Mouse (Mus musculus) liver, embryonic 12.5 days (tissue): Measurements from ENCODE around the gene Nktr. TPM values are rescaled to one million over a fixed set of nuclear protein-coding genes. Genes with fewer than 3 reads are reported as not detected.

ENCODE experiments used
- ATAC-seq: fragments of 200-750 bp; cut with Nextera tagmentation; 2 replicates; pipeline ENCODE4 v1.8.0; 2017; ENCODE audit warnings: moderate number of reproducible peaks, mild to moderate bottlenecking, moderate library complexity
- H3K27ac ChIP-seq: fragments of 300-500 bp; sonication (generic); 2 replicates; pipeline ENCODE4 v1.5.1; 2016; ENCODE audit warnings: mild to moderate bottlenecking
- H3K27me3 ChIP-seq: fragments of 300-500 bp; sonication (generic); replicated peaks from 2 replicates; pipeline ENCODE4 v1.6.1; 2016; ENCODE audit warnings: mild to moderate bottlenecking, moderate library complexity
- H3K36me3 ChIP-seq: fragments of 300-500 bp; sonication (generic); 2 replicates; pipeline ENCODE4 v1.6.1; 2016; ENCODE audit warnings: mild to moderate bottlenecking, moderate library complexity
- H3K4me1 ChIP-seq: fragments of 300-500 bp; sonication (generic); 2 replicates; pipeline ENCODE4 v1.6.1; 2016
- H3K4me2 ChIP-seq: fragments of 300-500 bp; sonication (generic); 2 replicates; pipeline ENCODE4 v1.6.1; 2016; ENCODE audit warnings: mild to moderate bottlenecking, moderate library complexity
- H3K4me3 ChIP-seq: fragments of 300-500 bp; sonication (generic); 2 replicates; pipeline ENCODE4 v1.5.1; 2016; ENCODE audit warnings: mild to moderate bottlenecking, moderate library complexity
- H3K9ac ChIP-seq: fragments of 300-500 bp; sonication (generic); 2 replicates; pipeline ENCODE4 v1.6.1; 2016; ENCODE audit warnings: mild to moderate bottlenecking, moderate library complexity
- H3K9me3 ChIP-seq: fragments of 300-500 bp; sonication (generic); replicated peaks from 2 replicates; pipeline ENCODE4 v1.6.1; 2016; ENCODE audit warnings: mild to moderate bottlenecking, moderate library complexity
- WGBS: fragments of 180-500 bp; shearing (Covaris S2); methylation state at CpG from one replicate; pipeline ENCODE4 v1.1.7; 2016; ENCODE audit not compliant: insufficient replicate concordance; 5-methylcytosine and 5-hydroxymethylcytosine counted together
- polyA plus RNA-seq: library from polyadenylated mRNA; unstranded; fragments of >200 nt; fragmentation: Nextera tagmentation; extraction: Ambion mirVana; gene quantifications from 2 replicates; pipeline ENCODE4 v1.2.1, GENCODE M21; 2016

The Nktr gene
- polyA plus RNA-seq, 1 experiment from 2014 or later, result 34.0 TPM

DNA sequence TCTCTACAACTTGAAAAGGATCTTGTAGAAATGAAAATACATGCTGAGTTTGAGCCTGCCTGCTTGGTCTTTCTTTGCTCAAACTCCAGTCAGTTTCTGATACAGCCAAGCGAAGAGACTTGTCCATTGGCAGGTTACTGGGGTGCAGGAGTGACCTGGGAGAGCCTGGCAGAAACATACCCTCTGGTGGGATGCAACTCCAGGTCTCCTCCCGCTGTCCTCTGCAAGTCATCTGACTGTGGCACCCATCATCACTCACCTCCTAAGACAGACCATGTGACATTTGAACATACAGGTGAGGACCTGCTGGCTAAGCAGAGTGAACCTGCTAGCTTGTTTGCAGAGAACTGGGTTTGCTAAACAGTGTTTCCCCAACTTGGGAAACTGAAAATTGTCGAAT lies 37.8 kb downstream of the Nktr start:
- H3K36me3 ChIP-seq, result peaks cover 49% of the 10 kb centered on the region
- H3K9me3 ChIP-seq, result no peaks in the 10 kb centered on the region

DNA sequence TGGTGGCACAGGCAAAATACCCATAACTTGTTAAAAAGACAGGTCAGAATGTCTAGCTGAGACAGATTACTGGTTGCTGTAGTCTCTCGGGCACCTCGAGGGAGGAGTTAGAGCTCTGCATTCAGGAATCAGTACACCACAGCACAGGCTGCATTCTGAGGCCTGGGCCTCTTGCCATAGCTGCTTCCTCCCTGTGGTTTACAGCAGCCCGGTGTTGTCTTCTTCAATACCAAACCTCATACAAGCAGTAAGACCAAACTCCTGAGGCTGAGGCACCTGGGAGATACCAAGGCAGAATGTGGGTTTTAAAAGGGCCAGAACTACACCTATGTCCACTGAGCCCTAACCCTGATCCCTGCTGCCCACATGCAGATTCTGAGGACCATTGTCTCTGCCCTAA lies 38.5 kb downstream of the Nktr start:
- 30% methylated on average over 3 of the region's 3 CpGs for WGBS
- H3K9ac ChIP-seq, result no peak overlapping the region
- peaks cover 30% of the 10 kb centered on the region for H3K4me1 ChIP-seq
- H3K4me3 ChIP-seq, result no peak overlapping the region
- peaks cover 46% of the 10 kb centered on the region for H3K36me3 ChIP-seq
- no peak for ATAC-seq
- peaks cover 51% of the 10 kb centered on the region for H3K27me3 ChIP-seq
- H3K4me2 ChIP-seq, result no peak overlapping the region
- no peaks in the 10 kb centered on the region for H3K9me3 ChIP-seq
- H3K27ac ChIP-seq, result no peak overlapping the region

More for the DNA sequence above, 37.8 kb downstream of the Nktr start:
- Histone ChIP-seq H3K4me2 (no peak overlapping the region), H3K27me3 (peaks cover 45% of the 10 kb centered on the region), H3K4me3 (no peak overlapping the region), H3K9ac (no peak overlapping the region), H3K4me1 (peaks cover 30% of the 10 kb centered on the region), H3K27ac (no peak overlapping the region)
- 81% methylated on average over 3 of the region's 3 CpGs for WGBS
- no peak for ATAC-seq

- 57% methylated on average over 10 of the region's 10 CpGs for WGBS
- Histone ChIP-seq H3K4me1 (peaks cover 30% of the 10 kb centered on the region), H3K36me3 (peaks cover 47% of the 10 kb centered on the region), H3K9ac (no peak overlapping the region), H3K27ac (no peak overlapping the region), H3K9me3 (no peaks in the 10 kb centered on the region), H3K4me2 (peak overlapping the region; percentile 81), H3K27me3 (peaks cover 52% of the 10 kb centered on the region), H3K4me3 (peak overlapping the region; percentile 61; the same call in 1 of the 2 replicates)
- no peak for ATAC-seq
Observed at GRCm38 (mm10) chr9:121757835-121758814, 39.2 kb downstream of the Nktr start.

GRCm38 (mm10) chr9:121759091-121760081 lies 40.4 kb downstream of the Nktr start, which contains the start of gene Zfp651:
Gene Zfp651 (plus strand): TSS chr9:121759330.
- Histone ChIP-seq H3K36me3 (peaks cover 39% of the 10 kb centered on the region), H3K9me3 (no peaks in the 10 kb centered on the region), H3K27me3 (peaks cover 52% of the 10 kb centered on the region), H3K9ac (peak within 1 kb of the TSS; percentile 64), H3K4me1 (peaks cover 30% of the 10 kb centered on the region), H3K27ac (peak within 1 kb of the TSS; percentile 67), H3K4me3 (peak within 1 kb of the TSS; percentile 61), H3K4me2 (peak within 1 kb of the TSS; percentile 81)
- under 1% methylated on average over 80 of the region's 97 CpGs for WGBS
- ATAC-seq, result peak; percentile 54

DNA sequence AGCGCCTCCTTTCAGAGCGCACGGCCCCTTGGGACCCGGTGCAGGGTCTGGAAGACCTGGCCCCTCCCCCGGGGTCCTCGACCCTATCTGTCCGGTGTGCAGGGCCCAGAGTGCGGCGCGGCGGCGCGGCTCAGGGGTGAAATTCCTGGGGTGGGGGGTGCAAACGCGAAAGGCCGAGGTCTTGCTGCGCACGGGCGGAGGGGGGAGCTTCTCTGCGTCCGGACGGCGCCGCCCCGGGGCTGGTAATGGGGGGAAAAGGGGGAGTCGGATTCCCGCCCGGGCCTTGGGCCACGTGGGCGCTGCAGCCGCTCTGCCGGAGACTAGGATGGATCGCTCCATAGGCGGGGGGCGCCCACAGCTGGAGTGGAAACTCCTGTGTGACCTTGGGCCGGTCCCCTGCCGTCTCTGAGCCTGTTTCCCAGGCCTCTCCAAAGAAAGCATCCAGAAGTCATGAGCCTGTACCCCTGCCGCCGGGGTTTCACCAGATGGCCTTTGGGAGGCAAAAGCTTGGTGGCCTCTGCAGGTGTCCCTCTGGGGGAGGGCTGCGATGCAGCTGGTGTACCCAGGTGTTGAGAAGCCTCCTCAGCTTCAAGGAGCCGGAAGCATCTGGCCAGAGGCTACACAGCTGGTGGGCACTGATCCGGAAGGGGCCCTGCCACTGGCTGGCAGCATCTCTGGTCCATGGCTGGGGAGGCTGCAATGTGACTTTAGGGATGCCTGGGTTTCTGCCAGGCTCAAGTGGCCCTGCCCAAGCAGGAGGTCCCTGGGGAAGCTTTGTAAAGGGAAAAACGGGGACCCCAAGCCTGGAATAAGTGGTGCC lies 41.5 kb downstream of the Nktr start:
- no peaks in the 10 kb centered on the region for H3K9me3 ChIP-seq
- H3K4me3 ChIP-seq, result peak overlapping the region; percentile 61
- H3K4me1 ChIP-seq, result peaks cover 30% of the 10 kb centered on the region
- peak overlapping the region; percentile 81 for H3K4me2 ChIP-seq
- peaks cover 34% of the 10 kb centered on the region for H3K36me3 ChIP-seq
- peak overlapping the region; percentile 67 for H3K27ac ChIP-seq
- H3K27me3 ChIP-seq, result peaks cover 52% of the 10 kb centered on the region
- peak overlapping the region; percentile 64 for H3K9ac ChIP-seq
- peak; percentile 33 for ATAC-seq
- 3% methylated on average over 43 of the region's 43 CpGs for WGBS

GRCm38 (mm10) chr9:121761091-121761665 lies 42.2 kb downstream of the Nktr start:
- Histone ChIP-seq H3K27me3 (peaks cover 52% of the 10 kb centered on the region), H3K9me3 (no peaks in the 10 kb centered on the region), H3K27ac (no peak overlapping the region), H3K9ac (no peak overlapping the region), H3K36me3 (peaks cover 27% of the 10 kb centered on the region), H3K4me2 (peak overlapping the region; percentile 81), H3K4me3 (peak overlapping the region; percentile 61; the same call in 1 of the 2 replicates), H3K4me1 (peaks cover 30% of the 10 kb centered on the region)
- WGBS, result 58% methylated on average over 10 of the region's 10 CpGs
- ATAC-seq, result no peak

GRCm38 (mm10) chr9:121761787-121762186 lies 42.8 kb downstream of the Nktr start:
- H3K9me3 ChIP-seq, result no peaks in the 10 kb centered on the region
- WGBS, result 65% methylated on average over 8 of the region's 8 CpGs
- H3K27me3 ChIP-seq, result peaks cover 52% of the 10 kb centered on the region
- no peak for ATAC-seq
- H3K27ac ChIP-seq, result no peak overlapping the region
- no peak overlapping the region for H3K4me3 ChIP-seq
- H3K9ac ChIP-seq, result no peak overlapping the region
- peaks cover 30% of the 10 kb centered on the region for H3K4me1 ChIP-seq
- no peak overlapping the region for H3K4me2 ChIP-seq
- peaks cover 26% of the 10 kb centered on the region for H3K36me3 ChIP-seq

GRCm38 (mm10) chr9:121762248-121762647 lies 43.3 kb downstream of the Nktr start:
- H3K4me2 ChIP-seq, result no peak overlapping the region
- peaks cover 52% of the 10 kb centered on the region for H3K27me3 ChIP-seq
- H3K9ac ChIP-seq, result no peak overlapping the region
- H3K4me3 ChIP-seq, result no peak overlapping the region
- H3K9me3 ChIP-seq, result no peaks in the 10 kb centered on the region
- H3K36me3 ChIP-seq, result peaks cover 24% of the 10 kb centered on the region
- ATAC-seq, result no peak
- peaks cover 30% of the 10 kb centered on the region for H3K4me1 ChIP-seq
- 70% methylated on average over 10 of the region's 10 CpGs for WGBS
- H3K27ac ChIP-seq, result no peak overlapping the region

- no peak for ATAC-seq
- Histone ChIP-seq H3K4me1 (peaks cover 29% of the 10 kb centered on the region), H3K9me3 (no peaks in the 10 kb centered on the region), H3K9ac (no peak overlapping the region), H3K36me3 (peaks cover 24% of the 10 kb centered on the region), H3K27ac (no peak overlapping the region), H3K4me2 (no peak overlapping the region), H3K4me3 (no peak overlapping the region), H3K27me3 (peaks cover 48% of the 10 kb centered on the region)
- 77% methylated on average over 25 of the region's 25 CpGs for WGBS
Observed at GRCm38 (mm10) chr9:121762761-121763160, 43.8 kb downstream of the Nktr start.

DNA sequence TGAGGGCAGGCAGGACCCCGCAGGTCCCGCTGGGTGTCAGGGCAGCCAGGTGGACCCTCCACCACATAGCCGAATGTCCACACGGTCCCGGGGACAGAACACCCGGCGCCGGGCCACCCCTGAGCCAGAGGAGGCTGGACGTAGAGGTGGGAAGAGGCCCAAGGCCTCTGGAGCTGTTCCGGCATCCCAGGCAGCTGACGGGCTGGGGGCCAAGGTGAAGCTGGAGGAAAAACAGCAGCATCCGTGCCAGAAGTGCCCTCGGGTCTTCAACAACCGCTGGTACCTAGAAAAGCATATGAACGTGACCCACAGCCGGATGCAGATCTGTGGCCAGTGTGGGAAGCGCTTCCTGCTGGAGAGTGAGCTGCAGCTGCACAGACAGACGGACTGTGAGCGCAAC lies 44.7 kb downstream of the Nktr start:
- Histone ChIP-seq H3K4me1 (peaks cover 22% of the 10 kb centered on the region), H3K9ac (no peak overlapping the region), H3K4me2 (no peak overlapping the region), H3K9me3 (no peaks in the 10 kb centered on the region), H3K27me3 (peaks cover 38% of the 10 kb centered on the region), H3K4me3 (no peak overlapping the region), H3K27ac (no peak overlapping the region), H3K36me3 (peaks cover 24% of the 10 kb centered on the region)
- 75% methylated on average over 19 of the region's 19 CpGs for whole genome bisulfite sequencing
- ATAC-seq, result no peak
